Mouse (Mus musculus) ES-Bruce4 (cell line): ENCODE measurements around the gene Far1.

Experiments
- CTCF ChIP-seq: IDR thresholded peaks from one replicate; pipeline ENCODE4 v1.8.1; 2011; ENCODE audit warnings: low read depth, low read length
- EP300 ChIP-seq: IDR thresholded peaks from 2 replicates; pipeline ENCODE4 v1.6.1; 2011; ENCODE audit warnings: low read depth, low read length; ENCODE audit not compliant: insufficient read depth
- POLR2A ChIP-seq: IDR thresholded peaks from one replicate; pipeline ENCODE4 v1.8.1; 2011; ENCODE audit warnings: low read length; ENCODE audit not compliant: insufficient read depth

- TF ChIP-seq POLR2A = no peak
- no peak for TF ChIP-seq EP300
- no peak for TF ChIP-seq CTCF
These were observed 472 bp downstream of the Far1 start for GRCm38 (mm10) chr7:113513963-113514649.
